Mouse (Mus musculus) midbrain, postnatal 0 days (tissue): Measurements from ENCODE around the gene Atp11a. TPM values are rescaled to one million over a fixed set of nuclear protein-coding genes. Genes with fewer than 3 reads are reported as not detected.
A peak's percentile ranks its signal among the peaks of the same experiment; 100 is the strongest.

Experiments used
- ATAC-seq: fragments of 200-750 bp; cut with Nextera tagmentation; 2 replicates; pipeline ENCODE4 v1.8.0; 2017; ENCODE audit warnings: moderate number of reproducible peaks, mild to moderate bottlenecking, moderate TSS enrichment, moderate library complexity; ENCODE audit not compliant: low FRiP score
- DNase-seq: peaks from one replicate; pipeline ENCODE4 v3.0.0-alpha.2; 2015; ENCODE audit warnings: low spot score
- H3K27ac ChIP-seq: fragments of 300-500 bp; sonication (generic); 2 replicates; pipeline ENCODE4 v1.5.1; 2014; ENCODE audit warnings: low read depth, mild to moderate bottlenecking, low read length, mixed read lengths
- H3K27me3 ChIP-seq: fragments of 300-500 bp; sonication (generic); 2 replicates; pipeline ENCODE4 v1.6.1; 2014; ENCODE audit warnings: low read length, control low read depth, mixed read lengths; ENCODE audit not compliant: insufficient read depth
- H3K36me3 ChIP-seq: fragments of 300-500 bp; sonication (generic); 2 replicates; pipeline ENCODE4 v1.6.1; 2014; ENCODE audit warnings: low read length, control low read depth, mixed read lengths; ENCODE audit not compliant: insufficient read depth
- H3K4me1 ChIP-seq: fragments of 300-500 bp; sonication (generic); 2 replicates; pipeline ENCODE4 v1.6.1; 2014; ENCODE audit warnings: mild to moderate bottlenecking, control low read depth, antibody characterized with exemption, low read length, mixed read lengths; ENCODE audit not compliant: insufficient read depth
- H3K4me2 ChIP-seq: fragments of 300-500 bp; sonication (generic); 2 replicates; pipeline ENCODE4 v1.6.1; 2014; ENCODE audit warnings: low read depth, mild to moderate bottlenecking, low read length, mixed read lengths; ENCODE audit not compliant: poor library complexity, severe bottlenecking
- H3K4me3 ChIP-seq: fragments of 300-500 bp; sonication (generic); 2 replicates; pipeline ENCODE4 v1.5.1; 2014; ENCODE audit warnings: low read depth, mild to moderate bottlenecking, low read length, moderate library complexity
- H3K9ac ChIP-seq: fragments of 300-500 bp; sonication (generic); replicated peaks from 2 replicates; pipeline ENCODE4 v1.6.1; 2014; ENCODE audit warnings: mild to moderate bottlenecking, low read length, moderate library complexity, mixed read lengths; ENCODE audit not compliant: poor library complexity, severe bottlenecking
- H3K9me3 ChIP-seq: fragments of 300-500 bp; sonication (generic); 2 replicates; pipeline ENCODE4 v1.6.1; 2016; ENCODE audit warnings: low read length, control low read depth
- CTCF ChIP-seq: IDR thresholded peaks from 2 replicates; pipeline ENCODE4 v1.5.1; 2016; ENCODE audit warnings: antibody characterized with exemption, mild to moderate bottlenecking
- WGBS: fragments of 180-500 bp; shearing (Covaris S2); extraction: QIAGEN DNeasy Blood & Tissue Kit; methylation state at CpG from one replicate; pipeline ENCODE4 v1.1.7; 2014; 5-methylcytosine and 5-hydroxymethylcytosine counted together
- polyA plus RNA-seq: library from polyadenylated mRNA; unstranded; fragments of >200 nt; fragmentation: Nextera tagmentation; extraction: Ambion mirVana; gene quantifications from 2 replicates; pipeline ENCODE4 v1.2.1, GENCODE M21; 2015
- total RNA-seq: library from RNA; depleted of rRNA; stranded (reverse); fragments of >200 nt; gene quantifications from 2 replicates; pipeline ENCODE4 v1.2.3, GENCODE M21; 2014

Atp11a gene
- total and polyA plus RNA-seq, 2 experiments from 2014 or later = 13.8 to 45.9 TPM

GRCm38 (mm10) chr8:12889046-12889598 lies 132.3 kb downstream of the Atp11a start:
- TF ChIP-seq CTCF = no peak
- peaks cover 4% of the 10 kb centered on the region; the same call in 1 of the 2 replicates for H3K36me3 ChIP-seq
- no peaks in the 10 kb centered on the region for H3K27me3 ChIP-seq
- H3K4me1 ChIP-seq = no peaks in the 10 kb centered on the region
- ATAC-seq (no peak), DNase-seq (peak; percentile 49)
- no peak overlapping the region for H3K9ac ChIP-seq
- no peak overlapping the region for H3K4me3 ChIP-seq
- H3K9me3 ChIP-seq = no peaks in the 10 kb centered on the region
- H3K27ac ChIP-seq = no peak overlapping the region
- 83% methylated on average over 11 of the region's 11 CpGs for WGBS
- H3K4me2 ChIP-seq = no peak overlapping the region

GRCm38 (mm10) chr8:12892882-12893446 lies 136.2 kb downstream of the Atp11a start:
- DNase-seq (no peak), ATAC-seq (no peak)
- TF ChIP-seq CTCF = no peak
- Histone ChIP-seq H3K4me2 (no peak overlapping the region), H3K4me1 (no peaks in the 10 kb centered on the region), H3K4me3 (no peak overlapping the region), H3K27me3 (no peaks in the 10 kb centered on the region), H3K9ac (no peak overlapping the region), H3K27ac (no peak overlapping the region), H3K9me3 (no peaks in the 10 kb centered on the region), H3K36me3 (no peaks in the 10 kb centered on the region; the same call in 1 of the 2 replicates)
- 89% methylated on average over 5 of the region's 5 CpGs for WGBS

GRCm38 (mm10) chr8:12893797-12894578 lies 137.2 kb downstream of the Atp11a start:
- WGBS = 88% methylated on average over 12 of the region's 12 CpGs
- H3K27ac ChIP-seq = no peak overlapping the region
- DNase-seq (no peak), ATAC-seq (no peak)
- no peak overlapping the region for H3K4me3 ChIP-seq
- no peak for TF ChIP-seq CTCF
- H3K27me3 ChIP-seq = no peaks in the 10 kb centered on the region
- no peak overlapping the region for H3K4me2 ChIP-seq
- no peaks in the 10 kb centered on the region for H3K9me3 ChIP-seq
- no peak overlapping the region for H3K9ac ChIP-seq
- H3K36me3 ChIP-seq = no peaks in the 10 kb centered on the region; the same call in 1 of the 2 replicates
- no peaks in the 10 kb centered on the region for H3K4me1 ChIP-seq

GRCm38 (mm10) chr8:12894783-12895534 lies 138.1 kb downstream of the Atp11a start:
- 81% methylated on average over 11 of the region's 11 CpGs for WGBS
- Histone ChIP-seq H3K4me3 (no peak overlapping the region), H3K4me1 (no peaks in the 10 kb centered on the region), H3K36me3 (no peaks in the 10 kb centered on the region; the same call in 1 of the 2 replicates), H3K9ac (no peak overlapping the region), H3K9me3 (no peaks in the 10 kb centered on the region), H3K27ac (no peak overlapping the region), H3K27me3 (no peaks in the 10 kb centered on the region), H3K4me2 (no peak overlapping the region)
- TF ChIP-seq CTCF = no peak
- DNase-seq (no peak), ATAC-seq (no peak)

GRCm38 (mm10) chr8:12895535-12896150 lies 138.8 kb downstream of the Atp11a start:
- Histone ChIP-seq H3K27me3 (no peaks in the 10 kb centered on the region), H3K27ac (no peak overlapping the region), H3K4me2 (no peak overlapping the region), H3K36me3 (no peaks in the 10 kb centered on the region), H3K9me3 (no peaks in the 10 kb centered on the region), H3K4me1 (no peaks in the 10 kb centered on the region), H3K9ac (no peak overlapping the region), H3K4me3 (no peak overlapping the region)
- no peak for DNase-seq
- WGBS = 70% methylated on average over 9 of the region's 9 CpGs
- ATAC-seq = no peak
- peak; percentile 66 for TF ChIP-seq CTCF
